Mouse (Mus musculus): ENCODE measurements around the gene Bend7.

GRCm38 (mm10) chr2:4817678-4818077 lies 100.0 kb downstream of the Bend7 start:
- no peak for TF ChIP-seq POLR2A (IDR thresholded peaks at IDR 0.05; ENCODE audit: low read depth, low read length)
- TF ChIP-seq CTCF (IDR thresholded peaks at IDR 0.05; ENCODE audit: extremely low read depth, insufficient read length, insufficient replicate concordance, low read depth, low read length) = no peak
